Mouse (Mus musculus): ENCODE measurements around the gene Gm12169.
"Not testable (repeated sequence)": the region's sequence is repeated elsewhere in the genome, so short reads cannot be mapped to it uniquely, and the experiment has no call there.

DNA sequence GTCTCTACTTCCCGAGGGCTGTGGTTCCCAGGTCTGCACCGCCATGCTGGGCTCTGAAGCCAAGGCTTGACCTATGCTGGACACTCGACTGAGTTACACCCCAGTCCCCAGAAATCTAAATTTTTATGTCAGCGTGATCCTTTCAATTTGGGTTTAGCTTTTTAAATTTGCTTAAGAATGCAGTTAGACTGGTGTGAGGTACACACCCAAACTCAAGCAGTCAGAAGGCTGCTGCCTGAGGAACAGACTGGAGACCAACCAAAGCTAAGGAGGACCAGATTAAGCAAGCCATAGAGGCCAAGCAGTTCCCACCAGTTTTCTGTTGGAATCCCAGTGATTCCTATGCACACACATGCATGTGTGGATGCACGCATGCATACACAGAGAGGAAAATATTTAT lies 2.7 kb upstream of the Gm12169 start:
- TF ChIP-seq TAL1, GATA1 (IDR thresholded peaks at IDR 0.05; ENCODE audit: low read length): not testable (repeated sequence)
